Mouse (Mus musculus) small intestine, adult 2 months (tissue): ENCODE results near the gene Src.
A peak's percentile ranks its signal among the peaks of the same experiment; 100 is the strongest.

ENCODE experiments used
- CTCF ChIP-seq: fragments of 200-500 bp; IDR thresholded peaks from 2 replicates; pipeline ENCODE4 v1.5.1; 2012; ENCODE audit warnings: low read depth, mild to moderate bottlenecking, control low read depth, inconsistent platforms, low read length, moderate library complexity, mixed read lengths; ENCODE audit not compliant: insufficient replicate concordance, insufficient read length; ENCODE audit errors: extremely low read depth
- POLR2A ChIP-seq: fragments of 200-500 bp; IDR thresholded peaks from 2 replicates; pipeline ENCODE4 v1.6.1; 2012; ENCODE audit warnings: low read depth, mild to moderate bottlenecking, control low read depth, inconsistent platforms, low read length, moderate library complexity

DNA sequence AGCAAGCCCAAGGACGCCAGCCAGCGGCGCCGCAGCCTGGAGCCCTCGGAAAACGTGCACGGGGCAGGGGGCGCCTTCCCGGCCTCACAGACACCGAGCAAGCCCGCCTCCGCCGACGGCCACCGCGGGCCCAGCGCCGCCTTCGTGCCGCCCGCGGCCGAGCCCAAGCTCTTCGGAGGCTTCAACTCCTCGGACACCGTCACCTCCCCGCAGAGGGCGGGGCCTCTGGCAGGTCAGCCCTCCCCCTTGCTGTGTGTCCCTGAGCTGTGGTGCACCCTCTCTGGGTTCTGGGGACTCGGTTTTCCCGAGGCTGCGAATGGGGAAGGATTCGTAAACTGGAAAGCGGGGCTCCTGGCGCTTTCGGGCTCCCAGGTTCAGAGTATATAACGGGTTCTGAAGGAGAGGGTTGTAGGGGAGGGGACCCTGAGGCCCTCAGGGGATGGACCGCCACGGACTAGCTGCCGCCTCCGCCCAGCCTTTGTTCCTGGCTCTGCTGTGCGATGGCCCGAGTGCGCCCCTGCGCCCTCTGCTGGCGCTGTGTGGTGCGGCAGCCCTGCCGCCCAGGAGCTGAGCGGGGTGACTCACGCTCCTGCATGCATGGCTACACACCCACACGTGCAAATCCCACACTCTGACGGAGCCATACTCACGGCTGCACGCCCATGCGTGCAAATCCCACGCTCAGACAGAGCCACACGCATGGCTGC, 39.0 kb downstream of the Src start:
- TF ChIP-seq CTCF: peak; percentile 97
- TF ChIP-seq POLR2A: peak; percentile 42; the same call in 1 of the 2 replicates
